10 mouse cellular contexts compared by ENCODE assay signal in genomic region chr1:155245516-155245915, GRCm38 (mm10). TPM values are rescaled to one million over a fixed set of nuclear protein-coding genes. Genes with fewer than 3 reads are reported as not detected.
DNase-seq lines count a peak whose midpoint lies in the region; ATAC-seq lines count a peak whose summit lies in the region.
"Had no signal": no experiment of that assay in that cellular context is flagged by ENCODE, and none has a peak within 500 bp of the region (broad histone marks: within the 10 kb centered on the region; RNA-seq: fewer than 3 reads in every experiment).

No protein-coding gene starts in this region.

- peak overlapping the region; percentile 82 for H3K4me2 ChIP-seq in intestine, embryonic 14.5 days (ENCODE audit: low read length)
- no peak overlapping the region for H3K4me2 ChIP-seq in intestine, embryonic 16.5 days (ENCODE audit: low read depth, low read length)
- peak overlapping the region; percentile 61 for H3K4me2 ChIP-seq in embryonic facial prominence, embryonic 15.5 days (replicated peaks)

- H3K9ac ChIP-seq in intestine, embryonic 14.5 days (ENCODE audit: low read length): no peak overlapping the region
- H3K9ac ChIP-seq in intestine, embryonic 16.5 days (ENCODE audit: low read depth, low read length): no peak overlapping the region
- no peak overlapping the region for H3K9ac ChIP-seq in embryonic facial prominence, embryonic 15.5 days

- H3K27me3 ChIP-seq in intestine, embryonic 14.5 days (replicated peaks; ENCODE audit: control insufficient read depth, insufficient read depth, low read length): no peaks in the 10 kb centered on the region; the same call in 1 of the 2 replicates
- peaks cover 18% of the 10 kb centered on the region for H3K27me3 ChIP-seq in intestine, embryonic 16.5 days (replicated peaks; ENCODE audit: control insufficient read depth, insufficient read depth, low read length)
- no peaks in the 10 kb centered on the region for H3K27me3 ChIP-seq in embryonic facial prominence, embryonic 15.5 days

- H3K4me1 ChIP-seq in intestine, embryonic 14.5 days (replicated peaks; ENCODE audit: control insufficient read depth, insufficient read depth, low read length): no peaks in the 10 kb centered on the region; the same call in 1 of the 2 replicates
- no peaks in the 10 kb centered on the region for H3K4me1 ChIP-seq in intestine, embryonic 16.5 days (ENCODE audit: control insufficient read depth, insufficient read depth, low read length)
- peaks cover 32% of the 10 kb centered on the region for H3K4me1 ChIP-seq in embryonic facial prominence, embryonic 15.5 days

- H3K4me3 ChIP-seq in intestine, embryonic 14.5 days (ENCODE audit: low read depth, low read length): 0 out of 2 replicates have a peak overlapping the region, but pooled peaks have one; percentile 56
- H3K4me3 ChIP-seq in intestine, embryonic 16.5 days (ENCODE audit: low read length): no peak overlapping the region
- H3K4me3 ChIP-seq in embryonic facial prominence, embryonic 15.5 days (replicated peaks): no peak overlapping the region

- WGBS in intestine, embryonic 14.5 days: 70% methylated on average over 7 of the region's 7 CpGs
- 74% methylated on average over 7 of the region's 7 CpGs for WGBS in intestine, embryonic 16.5 days
- 69% methylated on average over 7 of the region's 7 CpGs for whole genome bisulfite sequencing in embryonic facial prominence, embryonic 15.5 days

- H3K27ac ChIP-seq in intestine, embryonic 14.5 days (ENCODE audit: low read depth): no peak overlapping the region
- no peak overlapping the region for H3K27ac ChIP-seq in intestine, embryonic 16.5 days (ENCODE audit: low read length)
- no peak overlapping the region for H3K27ac ChIP-seq in embryonic facial prominence, embryonic 15.5 days (replicated peaks)

- no peaks in the 10 kb centered on the region for H3K9me3 ChIP-seq in intestine, embryonic 14.5 days (ENCODE audit: control insufficient read depth, low read length)
- no peaks in the 10 kb centered on the region for H3K9me3 ChIP-seq in intestine, embryonic 16.5 days (ENCODE audit: control insufficient read depth, low read length)
- H3K9me3 ChIP-seq in embryonic facial prominence, embryonic 15.5 days (replicated peaks): no peaks in the 10 kb centered on the region

- no peak for ATAC-seq in intestine, embryonic 14.5 days (replicated peaks; ENCODE audit: low FRiP score, low TSS enrichment, low read depth)
- ATAC-seq in intestine, embryonic 16.5 days: no peak
- ATAC-seq in embryonic facial prominence, embryonic 15.5 days (ENCODE audit: insufficient number of reproducible peaks, low FRiP score, low TSS enrichment, low read depth): no peak
- ATAC-seq in granulocyte monocyte progenitor cell, adult 5-6 weeks (replicated peaks; ENCODE audit: poor library complexity, severe bottlenecking): no peak

- DNase-seq in intestine, embryonic 14.5 days (ENCODE audit: low spot score): no peak
- peak; percentile 34 for DNase-seq in R1 (ENCODE audit: low read depth, low spot score)
- DNase-seq in kidney, postnatal 4 days: peak; percentile 15 to 22
- no peak for DNase-seq in adrenal gland, postnatal 25 days
- DNase-seq: cerebellum, adult 9-11 months; layer of hippocampus, postnatal 36 days; thymus, postnatal 36 days had no signal

- peaks cover 4% of the 10 kb centered on the region; the same call in 1 of the 2 replicates for H3K36me3 ChIP-seq in intestine, embryonic 14.5 days (ENCODE audit: control insufficient read depth, insufficient read depth, low read length)
- no peaks in the 10 kb centered on the region for H3K36me3 ChIP-seq in intestine, embryonic 16.5 days (ENCODE audit: control insufficient read depth, insufficient read depth, low read length)
- H3K36me3 ChIP-seq in embryonic facial prominence, embryonic 15.5 days: peaks cover 4% of the 10 kb centered on the region; the same call in 1 of the 2 replicates

RNA-seq across cellular contexts. Expression of gene BC034090, which starts 1.3 kb away (rescaled TPM):
- 2.5 and 3.0 TPM in 2 replicates for polyA plus RNA-seq in intestine, embryonic 14.5 days (2014; fragmentation: Nextera tagmentation; extraction: Ambion mirVana)
- 1.5 and 2.5 TPM in 2 replicates for polyA plus RNA-seq in intestine, embryonic 16.5 days (2015; fragmentation: Nextera tagmentation; extraction: Ambion mirVana)
- 6.3 and 6.5 TPM in 2 replicates for polyA plus RNA-seq in embryonic facial prominence, embryonic 15.5 days (2015; fragmentation: Nextera tagmentation; extraction: Ambion mirVana)
- total RNA-seq in granulocyte monocyte progenitor cell, adult 5-6 weeks (2014; fragmentation: Nextera tagmentation): 2.5 TPM in 1 of 2 replicates, not detected in the other
- total RNA-seq in granulocyte monocyte progenitor cell, adult 5-6 weeks (2017): 0.13 TPM in 1 of 2 replicates, not detected in the other
- total RNA-seq in adrenal gland, postnatal 25 days (2021): 33.9 and 35.3 TPM in 2 replicates

Comparison
In these comparisons a context has a peak if more than half of its experiments do, and no peak if none do; other contexts are left out.
1. DNase-seq: peak in R1 (single experiment) and kidney, postnatal 4 days (2 of 2); none in intestine, embryonic 14.5 days (single experiment) and adrenal gland, postnatal 25 days (single experiment).